Comparison of ENCODE assay signal across 26 mouse cellular contexts in genomic region chr3:129527046-129527445, GRCm38 (mm10).
"Had no signal": no experiment of that assay in that cellular context is flagged by ENCODE, and none has a peak within 500 bp of the region (broad histone marks: within the 10 kb centered on the region; RNA-seq: fewer than 3 reads in every experiment).

No protein-coding gene starts in this region.

- H3K27me3 ChIP-seq: heart, embryonic 12.5 days; hindbrain, embryonic 12.5 days; kidney, embryonic 15.5 days; limb, embryonic 13.5 days; limb, embryonic 15.5 days; liver, embryonic 12.5 days had no signal

- H3K27ac ChIP-seq: gastrocnemius, adult 2 months; heart, adult 2 months; hindbrain, embryonic 10.5 days; hindbrain, embryonic 12.5 days; hindbrain, embryonic 14.5 days; kidney, embryonic 15.5 days; kidney, postnatal 0 days; limb, embryonic 13.5 days; limb, embryonic 15.5 days; liver, embryonic 12.5 days; liver, embryonic 14.5 days had no signal

- H3K4me2 ChIP-seq: heart, embryonic 12.5 days; hindbrain, embryonic 12.5 days; hindbrain, embryonic 14.5 days; kidney, embryonic 15.5 days; limb, embryonic 13.5 days; limb, embryonic 15.5 days; liver, embryonic 12.5 days had no signal

- H3K9me3 ChIP-seq: heart, embryonic 12.5 days; hindbrain, embryonic 10.5 days; hindbrain, embryonic 12.5 days; kidney, embryonic 15.5 days; limb, embryonic 13.5 days; limb, embryonic 15.5 days; liver, embryonic 12.5 days had no signal

- ATAC-seq: hindbrain, embryonic 16.5 days; intestine, embryonic 16.5 days; liver, embryonic 12.5 days had no signal

- H3K36me3 ChIP-seq: heart, embryonic 12.5 days; hindbrain, embryonic 10.5 days; hindbrain, embryonic 12.5 days; kidney, embryonic 15.5 days; limb, embryonic 13.5 days; limb, embryonic 15.5 days; liver, embryonic 12.5 days had no signal

- DNase-seq: gastrocnemius, adult 2 months; gastrocnemius, postnatal 10 days; gastrocnemius, postnatal 25 days; heart, adult 2 months; heart, postnatal 10 days; heart, postnatal 4 days; kidney, adult 11 months; kidney, adult 2 months; kidney, adult 9 months; kidney, postnatal 14 days; kidney, postnatal 36 days; layer of hippocampus, adult 9-11 months; layer of hippocampus, postnatal 36 days; left cerebral cortex, postnatal 4 days had no signal

- H3K4me3 ChIP-seq: gastrocnemius, adult 2 months; heart, adult 2 months; heart, embryonic 12.5 days; hindbrain, embryonic 10.5 days; hindbrain, embryonic 12.5 days; kidney, embryonic 15.5 days; limb, embryonic 13.5 days; limb, embryonic 15.5 days; liver, embryonic 12.5 days had no signal

- H3K9ac ChIP-seq: heart, embryonic 12.5 days; hindbrain, embryonic 12.5 days; hindbrain, embryonic 14.5 days; kidney, embryonic 15.5 days; limb, embryonic 13.5 days; limb, embryonic 15.5 days; liver, embryonic 12.5 days; liver, embryonic 14.5 days had no signal
